Mouse (Mus musculus) megakaryocyte, embryonic 14.5 days (primary cell): Measurements from ENCODE around the gene Plekhg2.

ENCODE experiments used
- FLI1 ChIP-seq: IDR thresholded peaks from 2 replicates; pipeline ENCODE4 v1.6.1; 2012; ENCODE audit warnings: low read length, inconsistent platforms, mixed read lengths
- GATA1 ChIP-seq: IDR thresholded peaks from 3 replicates; pipeline ENCODE4 v1.6.1; 2012; ENCODE audit warnings: mixed read lengths, low read length, inconsistent platforms, borderline replicate concordance

DNA sequence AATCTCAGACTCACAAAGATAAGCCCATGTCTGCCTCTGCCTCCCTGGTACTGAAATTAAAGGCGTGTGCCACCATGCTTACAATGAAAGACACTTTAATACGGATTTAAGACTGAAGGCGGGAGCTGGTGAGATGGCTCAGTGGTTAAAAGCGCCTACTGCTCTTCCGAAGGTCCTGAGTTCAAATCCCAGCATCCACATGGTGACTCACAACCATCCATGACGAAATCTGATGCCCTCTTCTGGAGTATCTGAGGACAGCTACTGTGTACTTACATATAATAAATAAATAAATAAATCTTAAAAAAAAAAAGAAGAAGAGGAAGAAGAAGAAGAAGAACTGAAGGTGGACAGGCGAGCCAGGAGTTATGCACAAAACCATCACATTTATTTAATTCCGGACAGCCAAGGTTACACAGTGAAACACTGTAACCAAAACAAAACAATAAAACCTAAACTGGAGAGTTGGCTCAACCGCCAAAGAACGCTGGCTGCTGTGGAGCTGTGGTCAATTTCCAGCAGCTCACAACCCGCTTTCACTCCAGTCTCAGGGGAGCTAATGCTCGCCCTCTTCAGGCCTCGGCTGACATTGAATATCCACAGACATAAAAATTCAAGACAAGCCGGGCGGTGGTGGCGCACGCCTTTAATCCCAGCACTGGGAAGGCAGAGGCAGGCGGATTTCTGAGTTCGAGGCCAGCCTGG is 33.0 kb downstream of the Plekhg2 start:
- TF ChIP-seq GATA1: no peak
- no peak for TF ChIP-seq FLI1
